Mouse (Mus musculus) T-helper 17 cell (primary cell): ENCODE data around the gene Pip4k2a.

Experiments used
- in situ Hi-C, 2 experiments: fragments of 300-600 bp; cut with MboI, MseI; formaldehyde crosslinking; loops; 1 replicate in 1 of 2; 2 replicates in 1 of 2; pipeline ENCODE4 v1.15.1; 2025; ENCODE audit warnings: high pct_unique_total_duplicates in 2 of 2

Gene Pip4k2a

GRCm38 (mm10) chr2:18957459-18957858 is 40.5 kb downstream of the Pip4k2a start:
- in situ Hi-C loops: loop anchor here in 1 of 2 experiments (25.0 kb wide), 2 partner anchors 680 to 895 kb away; partner anchors contain the start of gene Mllt10

- in situ Hi-C loops: loop anchor here in 1 of 2 experiments (25.0 kb wide), 2 partner anchors 680 to 895 kb away; partner anchors contain the start of gene Mllt10
Measured at GRCm38 (mm10) chr2:18956945-18957344, 41.0 kb downstream of the Pip4k2a start.

- in situ Hi-C loops: loop anchor here in 1 of 2 experiments (25.0 kb wide), 2 partner anchors 681 to 894 kb away; partner anchors contain the start of gene Mllt10
Measured at GRCm38 (mm10) chr2:18956424-18956823, 41.5 kb downstream of the Pip4k2a start.

- in situ Hi-C loops: loop anchor here in 1 of 2 experiments (25.0 kb wide), 2 partner anchors 682 to 893 kb away; partner anchors contain the start of gene Mllt10
Measured at GRCm38 (mm10) chr2:18955671-18956070, 42.3 kb downstream of the Pip4k2a start.

GRCm38 (mm10) chr2:18955022-18955421 is 42.9 kb downstream of the Pip4k2a start:
- in situ Hi-C loops: loop anchor here in 1 of 2 experiments (25.0 kb wide), 2 partner anchors 682 to 893 kb away; partner anchors contain the start of gene Mllt10

- in situ Hi-C loops: loop anchor here in 1 of 2 experiments (25.0 kb wide), 2 partner anchors 683 to 892 kb away; partner anchors contain the start of gene Mllt10
Measured at GRCm38 (mm10) chr2:18954422-18954821, 43.5 kb downstream of the Pip4k2a start.

GRCm38 (mm10) chr2:18952102-18952673 is 45.7 kb downstream of the Pip4k2a start:
- in situ Hi-C loops: loop anchor here in 1 of 2 experiments (25.0 kb wide), 2 partner anchors 685 to 890 kb away; partner anchors contain the start of gene Mllt10

GRCm38 (mm10) chr2:18950758-18951157 is 47.2 kb downstream of the Pip4k2a start:
- in situ Hi-C loops: loop anchor here in 1 of 2 experiments (25.0 kb wide), 2 partner anchors 687 to 888 kb away; partner anchors contain the start of gene Mllt10

- in situ Hi-C loops: no loop called here
Measured at GRCm38 (mm10) chr2:18948741-18949140, 49.2 kb downstream of the Pip4k2a start.

- in situ Hi-C loops: no loop called here
Measured at GRCm38 (mm10) chr2:18947669-18948459, 50.1 kb downstream of the Pip4k2a start.

- in situ Hi-C loops: no loop called here
Measured at GRCm38 (mm10) chr2:18945438-18945837, 52.5 kb downstream of the Pip4k2a start.

GRCm38 (mm10) chr2:18943930-18944329 is 54.0 kb downstream of the Pip4k2a start:
- in situ Hi-C loops: no loop called here

GRCm38 (mm10) chr2:18943366-18943765 is 54.6 kb downstream of the Pip4k2a start:
- in situ Hi-C loops: no loop called here

- in situ Hi-C loops: no loop called here
Measured at GRCm38 (mm10) chr2:18940693-18941270, 57.1 kb downstream of the Pip4k2a start.

- in situ Hi-C loops: no loop called here
Measured at GRCm38 (mm10) chr2:18938923-18939329, 59.0 kb downstream of the Pip4k2a start.

- in situ Hi-C loops: no loop called here
Measured at GRCm38 (mm10) chr2:18938232-18938631, 59.7 kb downstream of the Pip4k2a start.

GRCm38 (mm10) chr2:18937611-18938010 is 60.3 kb downstream of the Pip4k2a start:
- in situ Hi-C loops: no loop called here

GRCm38 (mm10) chr2:18936446-18936845 is 61.5 kb downstream of the Pip4k2a start:
- in situ Hi-C loops: no loop called here

- in situ Hi-C loops: no loop called here
Measured at GRCm38 (mm10) chr2:18935581-18936027, 62.3 kb downstream of the Pip4k2a start.

- in situ Hi-C loops: no loop called here
Measured at GRCm38 (mm10) chr2:18934131-18934530, 63.8 kb downstream of the Pip4k2a start.

- in situ Hi-C loops: no loop called here
Measured at GRCm38 (mm10) chr2:18933418-18933817, 64.5 kb downstream of the Pip4k2a start.
